Mouse (Mus musculus) kidney, embryonic 15.5 days (tissue): Measurements from ENCODE around the gene Prune1. TPM values are rescaled to one million over a fixed set of nuclear protein-coding genes. Genes with fewer than 3 reads are reported as not detected.
A peak's percentile ranks its signal among the peaks of the same experiment; 100 is the strongest.

ENCODE experiments used
- ATAC-seq: fragments of 200-750 bp; cut with Nextera tagmentation; replicated peaks from 2 replicates; pipeline ENCODE4 v1.8.0; 2017; ENCODE audit warnings: moderate TSS enrichment; ENCODE audit not compliant: low FRiP score
- H3K27ac ChIP-seq: fragments of 300-500 bp; sonication (generic); 2 replicates; pipeline ENCODE4 v1.5.1; 2015; ENCODE audit warnings: mild to moderate bottlenecking, inconsistent platforms
- H3K27me3 ChIP-seq: fragments of 300-500 bp; sonication (generic); 2 replicates; pipeline ENCODE4 v1.6.1; 2015; ENCODE audit warnings: inconsistent platforms
- H3K36me3 ChIP-seq: fragments of 300-500 bp; sonication (generic); 2 replicates; pipeline ENCODE4 v1.6.1; 2015; ENCODE audit warnings: inconsistent platforms
- H3K4me1 ChIP-seq: fragments of 300-500 bp; sonication (generic); 2 replicates; pipeline ENCODE4 v1.6.1; 2015; ENCODE audit warnings: inconsistent platforms
- H3K4me2 ChIP-seq: fragments of 300-500 bp; sonication (generic); 2 replicates; pipeline ENCODE4 v1.6.1; 2015; ENCODE audit warnings: moderate library complexity, mild to moderate bottlenecking, inconsistent platforms
- H3K4me3 ChIP-seq: fragments of 300-500 bp; sonication (generic); replicated peaks from 2 replicates; pipeline ENCODE4 v1.5.1; 2015; ENCODE audit warnings: mild to moderate bottlenecking, inconsistent platforms
- H3K9ac ChIP-seq: fragments of 300-500 bp; sonication (generic); 2 replicates; pipeline ENCODE4 v1.6.1; 2015; ENCODE audit warnings: mild to moderate bottlenecking, inconsistent platforms
- H3K9me3 ChIP-seq: fragments of 300-500 bp; sonication (generic); replicated peaks from 2 replicates; pipeline ENCODE4 v1.6.1; 2016; ENCODE audit warnings: inconsistent platforms
- WGBS: fragments of 180-500 bp; shearing (Covaris S2); methylation state at CpG from one replicate; pipeline ENCODE4 v1.1.7; 2015; ENCODE audit warnings: mixed read lengths; 5-methylcytosine and 5-hydroxymethylcytosine counted together
- polyA plus RNA-seq: library from polyadenylated mRNA; unstranded; fragments of >200 nt; fragmentation: Nextera tagmentation; extraction: Ambion mirVana; gene quantifications from 2 replicates; pipeline ENCODE4 v1.2.1, GENCODE M21; 2015

Gene Prune1
- polyA plus RNA-seq, 1 experiment from 2014 or later, result 22.5 TPM

- no peaks in the 10 kb centered on the region for H3K9me3 ChIP-seq
- H3K4me1 ChIP-seq, result peaks cover 42% of the 10 kb centered on the region
- peaks cover 27% of the 10 kb centered on the region for H3K36me3 ChIP-seq
- H3K27ac ChIP-seq, result peak overlapping the region; percentile 59; the same call in 1 of the 2 replicates
- no peak overlapping the region for H3K4me3 ChIP-seq
- H3K9ac ChIP-seq, result no peak overlapping the region
- no peak overlapping the region for H3K4me2 ChIP-seq
- WGBS, result 85% methylated on average over 5 of the region's 5 CpGs
- no peak for ATAC-seq
- no peaks in the 10 kb centered on the region for H3K27me3 ChIP-seq
Measured at GRCm38 (mm10) chr3:95285390-95285789, 3.5 kb upstream of the Prune1 start.

- no peak for ATAC-seq
Measured at GRCm38 (mm10) chr3:95284501-95285281, 2.8 kb upstream of the Prune1 start.

GRCm38 (mm10) chr3:95284062-95284461, 2.2 kb upstream of the Prune1 start:
- H3K36me3 ChIP-seq, result peaks cover 16% of the 10 kb centered on the region
- H3K9me3 ChIP-seq, result no peaks in the 10 kb centered on the region
- H3K27ac ChIP-seq, result peak overlapping the region; percentile 99
- peak overlapping the region; percentile 87 for H3K4me2 ChIP-seq
- ATAC-seq, result no peak
- H3K4me3 ChIP-seq, result peak overlapping the region; percentile 83
- WGBS, result 22% methylated on average over 1 of the region's 1 CpGs
- H3K4me1 ChIP-seq, result peaks cover 38% of the 10 kb centered on the region
- no peaks in the 10 kb centered on the region for H3K27me3 ChIP-seq
- H3K9ac ChIP-seq, result peak overlapping the region; percentile 81; the same call in 1 of the 2 replicates

More at GRCm38 (mm10) chr3:95284501-95285281, 2.8 kb upstream of the Prune1 start:
- 81% methylated on average over 12 of the region's 12 CpGs for WGBS
- Histone ChIP-seq H3K36me3 (peaks cover 22% of the 10 kb centered on the region), H3K27ac (0 out of 2 replicates have a peak overlapping the region, but pooled peaks have one; percentile 25), H3K9ac (peak overlapping the region; percentile 8; the same call in 1 of the 2 replicates), H3K27me3 (no peaks in the 10 kb centered on the region), H3K4me2 (peak overlapping the region; percentile 87), H3K4me1 (peaks cover 38% of the 10 kb centered on the region), H3K4me3 (peak overlapping the region; percentile 83), H3K9me3 (no peaks in the 10 kb centered on the region)

- peaks cover 38% of the 10 kb centered on the region for H3K4me1 ChIP-seq
- H3K9me3 ChIP-seq, result no peaks in the 10 kb centered on the region
- H3K27me3 ChIP-seq, result no peaks in the 10 kb centered on the region
- peaks cover 12% of the 10 kb centered on the region for H3K36me3 ChIP-seq
- WGBS, result under 1% methylated on average over 7 of the region's 7 CpGs
- no peak for ATAC-seq
- peak overlapping the region; percentile 99 for H3K27ac ChIP-seq
- H3K4me2 ChIP-seq, result peak overlapping the region; percentile 87
- H3K9ac ChIP-seq, result peak overlapping the region; percentile 81
- H3K4me3 ChIP-seq, result peak overlapping the region; percentile 83
Measured at GRCm38 (mm10) chr3:95283589-95283941, 1.7 kb upstream of the Prune1 start.

- peaks cover 38% of the 10 kb centered on the region for H3K4me1 ChIP-seq
- peak; percentile 70 for ATAC-seq
- H3K27ac ChIP-seq, result peak overlapping the region; percentile 99
- peak overlapping the region; percentile 83 for H3K4me3 ChIP-seq
- peak overlapping the region; percentile 87 for H3K4me2 ChIP-seq
- H3K9ac ChIP-seq, result peak overlapping the region; percentile 81
- no peaks in the 10 kb centered on the region for H3K9me3 ChIP-seq
- peaks cover 6% of the 10 kb centered on the region for H3K36me3 ChIP-seq
- no peaks in the 10 kb centered on the region for H3K27me3 ChIP-seq
- WGBS, result under 1% methylated on average over 51 of the region's 51 CpGs
Measured at GRCm38 (mm10) chr3:95282865-95283588, 1.2 kb upstream of the Prune1 start.

GRCm38 (mm10) chr3:95282381-95282864, 547 bp upstream of the Prune1 start:
- peak overlapping the region; percentile 83 for H3K4me3 ChIP-seq
- peaks cover 39% of the 10 kb centered on the region for H3K4me1 ChIP-seq
- no peaks in the 10 kb centered on the region for H3K9me3 ChIP-seq
- ATAC-seq, result no peak
- no peaks in the 10 kb centered on the region for H3K27me3 ChIP-seq
- peak overlapping the region; percentile 87 for H3K4me2 ChIP-seq
- H3K36me3 ChIP-seq, result peaks cover under 1% of the 10 kb centered on the region; the same call in 1 of the 2 replicates
- peak overlapping the region; percentile 99 for H3K27ac ChIP-seq
- 0% methylated on average over 11 of the region's 11 CpGs for WGBS
- H3K9ac ChIP-seq, result peak overlapping the region; percentile 81

- Histone ChIP-seq H3K9ac (peak overlapping the region; percentile 79), H3K36me3 (no peaks in the 10 kb centered on the region), H3K27me3 (no peaks in the 10 kb centered on the region), H3K9me3 (no peaks in the 10 kb centered on the region), H3K4me3 (peak overlapping the region; percentile 83), H3K4me1 (peaks cover 39% of the 10 kb centered on the region), H3K4me2 (peak overlapping the region; percentile 87), H3K27ac (peak overlapping the region; percentile 99)
- ATAC-seq, result no peak
- WGBS, result 16% methylated on average over 8 of the region's 8 CpGs
Measured at GRCm38 (mm10) chr3:95280747-95281146, 1.1 kb downstream of the Prune1 start.

- Histone ChIP-seq H3K27ac (peak overlapping the region; percentile 48; the same call in 1 of the 2 replicates), H3K27me3 (no peaks in the 10 kb centered on the region), H3K4me2 (no peak overlapping the region), H3K4me1 (peaks cover 13% of the 10 kb centered on the region), H3K9me3 (no peaks in the 10 kb centered on the region), H3K9ac (no peak overlapping the region), H3K36me3 (peaks cover 4% of the 10 kb centered on the region), H3K4me3 (no peak overlapping the region)
- no peak for ATAC-seq
- 70% methylated on average over 1 of the region's 1 CpGs for WGBS
Measured at GRCm38 (mm10) chr3:95277149-95277551, 4.7 kb downstream of the Prune1 start.

GRCm38 (mm10) chr3:95276428-95276934, 5.4 kb downstream of the Prune1 start:
- 62% methylated on average over 5 of the region's 5 CpGs for WGBS

GRCm38 (mm10) chr3:95275161-95275560, 6.7 kb downstream of the Prune1 start:
- H3K4me1 ChIP-seq, result peaks cover 7% of the 10 kb centered on the region
- ATAC-seq, result no peak
- no peak overlapping the region for H3K4me3 ChIP-seq
- no peak overlapping the region for H3K9ac ChIP-seq
- no peak overlapping the region for H3K4me2 ChIP-seq
- H3K36me3 ChIP-seq, result peaks cover 4% of the 10 kb centered on the region
- no peaks in the 10 kb centered on the region for H3K27me3 ChIP-seq
- H3K9me3 ChIP-seq, result no peaks in the 10 kb centered on the region
- 58% methylated on average over 6 of the region's 6 CpGs for WGBS
- no peak overlapping the region for H3K27ac ChIP-seq

More at GRCm38 (mm10) chr3:95276428-95276934, 5.4 kb downstream of the Prune1 start:
- no peak overlapping the region for H3K4me2 ChIP-seq
- no peaks in the 10 kb centered on the region for H3K9me3 ChIP-seq
- no peak overlapping the region for H3K27ac ChIP-seq
- peaks cover 4% of the 10 kb centered on the region for H3K36me3 ChIP-seq
- peaks cover 13% of the 10 kb centered on the region for H3K4me1 ChIP-seq
- no peak overlapping the region for H3K9ac ChIP-seq
- H3K4me3 ChIP-seq, result no peak overlapping the region
- no peak for ATAC-seq
- H3K27me3 ChIP-seq, result no peaks in the 10 kb centered on the region

- no peak overlapping the region for H3K27ac ChIP-seq
- peaks cover 4% of the 10 kb centered on the region for H3K36me3 ChIP-seq
- no peak overlapping the region for H3K4me3 ChIP-seq
- no peak overlapping the region for H3K4me2 ChIP-seq
- no peaks in the 10 kb centered on the region for H3K9me3 ChIP-seq
- no peak for ATAC-seq
- H3K9ac ChIP-seq, result no peak overlapping the region
- WGBS, result 89% methylated on average over 4 of the region's 4 CpGs
- no peaks in the 10 kb centered on the region for H3K27me3 ChIP-seq
- peaks cover 13% of the 10 kb centered on the region for H3K4me1 ChIP-seq
Measured at GRCm38 (mm10) chr3:95274453-95274852, 7.4 kb downstream of the Prune1 start.

- Histone ChIP-seq H3K4me1 (peaks cover 17% of the 10 kb centered on the region), H3K27me3 (no peaks in the 10 kb centered on the region), H3K36me3 (peaks cover 4% of the 10 kb centered on the region), H3K27ac (no peak overlapping the region), H3K4me2 (no peak overlapping the region), H3K4me3 (no peak overlapping the region), H3K9me3 (no peaks in the 10 kb centered on the region), H3K9ac (no peak overlapping the region)
- 90% methylated on average over 5 of the region's 5 CpGs for WGBS
- no peak for ATAC-seq
Measured at GRCm38 (mm10) chr3:95273471-95273870, 8.4 kb downstream of the Prune1 start.
